Mouse (Mus musculus) bone marrow macrophage, adult 2 months (primary cell): ENCODE measurements around the gene Map3k12. TPM values are rescaled to one million over a fixed set of nuclear protein-coding genes. Genes with fewer than 3 reads are reported as not detected.

ENCODE experiments used
- H3K27ac ChIP-seq: 2 replicates; pipeline ENCODE4 v1.5.1; 2012; ENCODE audit warnings: low read depth, low read length; ENCODE audit not compliant: insufficient read depth
- H3K4me1 ChIP-seq: 2 replicates; pipeline ENCODE4 v1.6.1; 2012; ENCODE audit warnings: low read length; ENCODE audit not compliant: control insufficient read depth, insufficient read depth
- H3K4me3 ChIP-seq: 2 replicates; pipeline ENCODE4 v1.5.1; 2012; ENCODE audit warnings: mild to moderate bottlenecking, low read length, moderate library complexity; ENCODE audit not compliant: insufficient read depth
- CTCF ChIP-seq: IDR thresholded peaks from 2 replicates; pipeline ENCODE4 v1.5.1; 2012; ENCODE audit warnings: low read depth, mild to moderate bottlenecking, low read length, moderate library complexity
- POLR2A ChIP-seq: IDR thresholded peaks from 2 replicates; pipeline ENCODE4 v1.6.1; 2012; ENCODE audit warnings: mild to moderate bottlenecking, low read depth, low read length, borderline replicate concordance
- polyA plus RNA-seq: library from polyadenylated mRNA; stranded (reverse); fragments of >200 nt; gene quantifications from 2 replicates; pipeline ENCODE4 v1.2.4, GENCODE M21; 2012; ENCODE audit not compliant: missing spikeins, insufficient read depth, insufficient read length

Map3k12 gene
- polyA plus RNA-seq, 1 experiment: 17.4 TPM

- Histone ChIP-seq H3K27ac (no peak overlapping the region), H3K4me3 (no peak overlapping the region), H3K4me1 (peaks cover 37% of the 10 kb centered on the region)
- no peak for TF ChIP-seq CTCF
- TF ChIP-seq POLR2A: no peak
Measured at GRCm38 (mm10) chr15:102512471-102512870, 4.4 kb downstream of the Map3k12 start.

- H3K27ac ChIP-seq: no peak overlapping the region
Measured at GRCm38 (mm10) chr15:102512010-102512409, 4.9 kb downstream of the Map3k12 start.

DNA sequence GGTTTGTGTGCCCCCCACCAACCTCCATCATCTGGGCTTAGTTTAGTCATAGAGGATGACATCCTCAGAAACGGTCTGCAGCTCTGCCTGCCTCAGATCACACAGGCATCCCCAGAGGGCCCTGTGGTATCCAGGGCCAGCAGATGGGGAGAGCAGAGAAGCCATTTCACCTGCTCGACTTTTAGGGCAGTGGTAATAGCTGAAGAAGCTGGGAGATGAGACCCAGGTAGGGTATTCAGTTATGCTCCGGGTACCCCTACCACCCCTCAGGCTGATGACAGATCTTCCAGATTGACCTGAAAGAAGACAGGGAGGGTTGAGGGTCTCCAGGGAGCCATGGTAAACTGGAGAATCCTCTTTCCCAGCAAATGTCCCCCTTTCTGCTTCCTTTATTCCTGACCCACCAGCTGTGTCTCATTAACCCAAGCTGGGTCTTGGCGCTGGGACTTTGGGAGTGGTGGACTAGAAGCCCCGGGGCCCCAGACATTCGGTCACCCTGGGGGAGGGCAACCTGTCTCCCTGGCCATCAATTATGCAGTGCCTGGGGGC is 5.5 kb downstream of the Map3k12 start:
- Histone ChIP-seq H3K4me3 (no peak overlapping the region), H3K27ac (no peak overlapping the region), H3K4me1 (peaks cover 46% of the 10 kb centered on the region)
- TF ChIP-seq POLR2A (no peak), CTCF (no peak)

More at GRCm38 (mm10) chr15:102512010-102512409, 4.9 kb downstream of the Map3k12 start:
- H3K4me1 ChIP-seq: peaks cover 41% of the 10 kb centered on the region
- H3K4me3 ChIP-seq: no peak overlapping the region
- TF ChIP-seq CTCF: no peak
- no peak for TF ChIP-seq POLR2A

- no peak for TF ChIP-seq POLR2A
- TF ChIP-seq CTCF: no peak
- peaks cover 45% of the 10 kb centered on the region for H3K4me1 ChIP-seq
- peak overlapping the region; percentile 70 for H3K4me3 ChIP-seq
- H3K27ac ChIP-seq: peak overlapping the region; percentile 67
Measured at GRCm38 (mm10) chr15:102510590-102511284, 6.1 kb downstream of the Map3k12 start.

DNA sequence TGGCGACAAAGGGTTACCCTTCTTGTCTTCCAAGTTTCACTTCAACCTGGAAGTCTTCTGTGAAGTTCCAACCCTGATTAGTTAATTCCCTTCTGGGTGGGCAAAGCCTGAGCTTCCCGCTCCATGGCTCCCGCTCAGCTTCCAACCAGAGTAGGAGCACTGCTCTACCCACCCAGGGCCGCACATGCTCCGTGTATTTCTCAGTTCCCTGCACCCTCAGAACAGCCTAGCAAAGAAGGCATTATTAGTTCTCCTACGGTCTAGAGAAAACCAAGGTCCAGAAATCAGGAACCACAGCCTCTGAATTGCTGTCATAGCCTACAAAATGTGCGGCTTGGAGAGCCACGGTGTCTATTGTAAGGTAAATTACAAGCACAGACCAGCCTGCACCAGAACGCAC is 6.8 kb downstream of the Map3k12 start:
- peaks cover 45% of the 10 kb centered on the region for H3K4me1 ChIP-seq
- H3K4me3 ChIP-seq: peak overlapping the region; percentile 70
- TF ChIP-seq POLR2A: no peak
- no peak for TF ChIP-seq CTCF
- peak overlapping the region; percentile 67 for H3K27ac ChIP-seq

- H3K27ac ChIP-seq: no peak overlapping the region
- H3K4me1 ChIP-seq: peaks cover 46% of the 10 kb centered on the region
- TF ChIP-seq CTCF (no peak), POLR2A (no peak)
- H3K4me3 ChIP-seq: no peak overlapping the region
Measured at GRCm38 (mm10) chr15:102508336-102508735, 8.5 kb downstream of the Map3k12 start.

GRCm38 (mm10) chr15:102507561-102507960 is 9.3 kb downstream of the Map3k12 start:
- Histone ChIP-seq H3K27ac (peak overlapping the region; percentile 17), H3K4me1 (peaks cover 39% of the 10 kb centered on the region), H3K4me3 (no peak overlapping the region)

DNA sequence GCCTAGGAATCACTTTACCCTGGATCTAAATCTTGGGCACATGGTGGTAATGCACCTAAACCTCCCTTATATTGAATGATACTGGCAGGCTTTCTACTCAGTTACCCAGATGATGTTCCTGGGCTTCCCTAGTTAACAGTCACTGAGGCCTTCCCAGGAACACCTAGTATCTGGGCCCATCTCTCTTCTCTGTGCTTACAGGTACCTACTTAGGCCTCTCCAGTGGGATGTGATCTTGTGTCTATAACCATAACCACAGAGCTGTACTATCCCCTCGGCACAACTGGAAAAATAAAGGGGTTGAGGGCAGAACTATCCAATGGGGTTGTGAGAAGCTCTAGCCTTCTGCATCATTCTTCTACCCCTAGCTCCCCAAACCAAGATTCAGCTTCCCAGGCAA is 10.0 kb downstream of the Map3k12 start:
- peaks cover 37% of the 10 kb centered on the region for H3K4me1 ChIP-seq
- TF ChIP-seq POLR2A: no peak
- no peak for TF ChIP-seq CTCF
- peak overlapping the region; percentile 41 for H3K27ac ChIP-seq
- no peak overlapping the region for H3K4me3 ChIP-seq

More at GRCm38 (mm10) chr15:102507561-102507960, 9.3 kb downstream of the Map3k12 start:
- TF ChIP-seq CTCF (no peak), POLR2A (no peak)

DNA sequence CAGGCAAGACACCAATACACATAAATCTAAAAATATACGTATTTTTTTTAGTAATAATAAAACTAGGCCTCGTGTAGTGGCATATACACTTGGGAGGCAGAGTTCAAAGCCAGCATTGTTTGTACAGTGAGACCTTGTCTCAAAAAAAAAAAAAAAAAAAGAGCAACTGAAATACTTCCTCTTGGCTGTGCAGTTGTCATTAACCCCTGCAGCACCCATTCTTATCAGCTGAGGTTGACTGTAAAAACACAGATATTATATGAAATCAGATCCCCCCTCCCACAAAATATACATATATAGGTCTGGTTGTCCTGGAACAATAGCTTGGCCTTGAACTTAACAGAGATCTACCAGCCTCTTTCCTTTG is 10.4 kb downstream of the Map3k12 start:
- no peak overlapping the region for H3K4me3 ChIP-seq
- peaks cover 37% of the 10 kb centered on the region for H3K4me1 ChIP-seq
- TF ChIP-seq POLR2A: no peak
- no peak for TF ChIP-seq CTCF
- H3K27ac ChIP-seq: peak overlapping the region; percentile 32; the same call in 1 of the 2 replicates

GRCm38 (mm10) chr15:102505770-102506463 is 10.9 kb downstream of the Map3k12 start:
- no peak for TF ChIP-seq CTCF
- no peak for TF ChIP-seq POLR2A
- Histone ChIP-seq H3K27ac (peak overlapping the region; percentile 32), H3K4me1 (peaks cover 33% of the 10 kb centered on the region), H3K4me3 (no peak overlapping the region)
